Mouse (Mus musculus) splenic B cell, adult 2 months (primary cell): ENCODE measurements around the gene Fhl3.
"Not testable (repeated sequence)": the region's sequence is repeated elsewhere in the genome, so short reads cannot be mapped to it uniquely, and the experiment has no call there.

Source experiments
- DNase-seq: peaks from one replicate; pipeline ENCODE4 v3.0.0-alpha.2; 2011; ENCODE audit warnings: low read depth, low spot score
- H3K27me3 ChIP-seq: 2 replicates; pipeline ENCODE4 v1.6.1; 2012; ENCODE audit warnings: mild to moderate bottlenecking, low read length, moderate library complexity, mixed read lengths; ENCODE audit not compliant: control insufficient read depth, poor library complexity, insufficient read depth, severe bottlenecking
- H3K36me3 ChIP-seq: 2 replicates; pipeline ENCODE4 v1.6.1; 2012; ENCODE audit warnings: mild to moderate bottlenecking, low read length, moderate library complexity, mixed read lengths; ENCODE audit not compliant: control insufficient read depth, poor library complexity, insufficient read depth, severe bottlenecking

The Fhl3 gene

GRCm38 (mm10) chr4:124710776-124711291 lies 10.3 kb downstream of the Fhl3 start:
- Histone ChIP-seq H3K36me3 (no peaks in the 10 kb centered on the region), H3K27me3 (no peaks in the 10 kb centered on the region)
- DNase-seq, result peak; percentile 78

DNA sequence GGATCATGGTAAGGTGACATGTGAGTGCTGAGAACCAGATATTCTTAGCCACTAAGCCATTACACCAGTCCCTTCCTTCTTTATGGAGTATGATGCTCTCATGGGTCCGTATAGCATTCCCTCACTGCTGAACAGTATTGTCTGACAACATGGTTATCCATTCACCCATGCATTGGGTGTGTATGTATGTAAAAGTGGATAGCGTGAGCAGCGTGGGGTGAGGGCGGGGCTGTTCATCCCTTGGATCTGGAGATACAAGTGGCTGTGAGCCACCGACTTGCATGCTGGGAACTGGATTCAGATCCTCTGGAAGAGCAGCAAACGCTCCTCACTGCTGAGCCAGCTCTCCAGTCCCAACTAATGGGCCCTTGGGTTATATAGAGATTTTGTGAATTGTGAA lies 12.1 kb downstream of the Fhl3 start:
- H3K36me3 ChIP-seq, result no peaks in the 10 kb centered on the region; the same call in 1 of the 2 replicates
- no peaks in the 10 kb centered on the region for H3K27me3 ChIP-seq
- no peak for DNase-seq

GRCm38 (mm10) chr4:124713850-124714249 lies 13.3 kb downstream of the Fhl3 start:
- not testable (repeated sequence) for H3K27me3 ChIP-seq, H3K36me3 ChIP-seq, DNase-seq

GRCm38 (mm10) chr4:124714545-124715481 lies 14.3 kb downstream of the Fhl3 start, which contains the start of gene Sf3a3:
Sf3a3 (plus strand) TSS chr4:124714776.
- Histone ChIP-seq H3K27me3 (no peaks in the 10 kb centered on the region), H3K36me3 (peaks cover 4% of the 10 kb centered on the region)
- DNase-seq, result peak; percentile 98

DNA sequence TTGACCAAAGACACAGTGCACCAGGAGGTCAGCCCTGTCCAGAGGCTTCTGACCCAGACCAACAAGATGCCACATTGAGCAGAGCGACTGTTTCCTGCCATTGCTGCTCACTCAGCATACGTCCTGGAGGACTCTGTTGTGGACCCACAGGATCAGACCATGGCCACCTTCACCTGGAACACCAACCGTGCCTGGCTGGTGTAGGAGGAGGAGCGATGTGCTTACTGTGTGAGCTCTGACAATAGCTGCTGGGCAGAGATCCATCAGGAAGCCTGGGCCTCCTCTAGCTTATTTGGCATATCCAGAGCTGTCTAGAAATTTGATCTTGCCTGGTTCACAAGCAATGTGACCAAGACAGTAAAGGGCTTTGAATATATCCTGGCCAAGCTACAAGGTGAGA lies 18.6 kb downstream of the Fhl3 start:
- H3K27me3 ChIP-seq, result no peaks in the 10 kb centered on the region
- no peak for DNase-seq
- peaks cover 12% of the 10 kb centered on the region for H3K36me3 ChIP-seq

DNA sequence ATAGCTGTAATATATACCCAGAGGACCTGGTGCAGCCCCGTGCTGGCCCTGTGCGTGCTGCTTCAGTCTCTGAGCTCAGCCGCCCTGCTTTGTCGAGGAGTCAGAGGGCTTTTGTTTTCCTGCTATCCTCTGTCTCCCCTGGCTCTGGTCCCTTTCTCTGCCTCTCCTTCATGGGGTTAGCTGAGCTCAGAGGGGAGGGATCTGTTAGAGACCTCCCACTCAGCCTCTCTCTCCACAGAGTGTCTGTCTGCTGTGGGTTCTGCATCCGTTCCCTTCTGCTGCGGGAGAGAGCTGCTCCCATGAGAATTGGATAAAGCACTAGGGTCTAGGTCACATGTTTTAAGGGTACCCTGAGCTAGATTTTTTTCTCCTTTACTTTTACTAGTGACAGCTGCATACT lies 25.6 kb downstream of the Fhl3 start:
- H3K27me3 ChIP-seq, result no peaks in the 10 kb centered on the region
- no peak for DNase-seq
- H3K36me3 ChIP-seq, result peaks cover 32% of the 10 kb centered on the region

- DNase-seq, result no peak
- no peaks in the 10 kb centered on the region for H3K36me3 ChIP-seq
- H3K27me3 ChIP-seq, result no peaks in the 10 kb centered on the region
Measured at GRCm38 (mm10) chr4:124736952-124737351, 36.5 kb downstream of the Fhl3 start.

- Histone ChIP-seq H3K36me3 (no peaks in the 10 kb centered on the region), H3K27me3 (no peaks in the 10 kb centered on the region)
- DNase-seq, result no peak
Measured at GRCm38 (mm10) chr4:124737486-124737885, 37.0 kb downstream of the Fhl3 start.

GRCm38 (mm10) chr4:124738013-124738412 lies 37.5 kb downstream of the Fhl3 start:
- Histone ChIP-seq H3K27me3 (no peaks in the 10 kb centered on the region), H3K36me3 (no peaks in the 10 kb centered on the region)
- no peak for DNase-seq

DNA sequence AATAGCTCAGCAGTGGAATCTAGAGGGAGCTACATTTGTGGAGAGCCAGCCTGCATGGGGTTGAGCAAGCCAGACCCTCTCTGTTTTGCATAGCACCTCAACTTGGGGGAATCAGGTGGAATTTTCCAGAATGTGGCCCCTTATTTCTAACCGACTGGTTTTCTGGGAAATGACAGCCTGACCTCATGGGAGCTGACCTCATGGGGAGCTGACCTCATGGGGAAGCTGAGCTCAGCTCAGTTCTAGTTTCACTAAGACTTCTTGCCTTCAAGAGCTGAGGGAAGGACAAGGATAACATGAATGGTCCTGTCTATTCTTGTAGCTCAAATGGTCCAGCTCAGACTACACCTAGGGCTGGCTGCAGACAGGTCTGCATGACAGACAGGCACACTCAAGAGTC lies 38.3 kb downstream of the Fhl3 start:
- H3K27me3 ChIP-seq, result no peaks in the 10 kb centered on the region
- no peak for DNase-seq
- H3K36me3 ChIP-seq, result no peaks in the 10 kb centered on the region

DNA sequence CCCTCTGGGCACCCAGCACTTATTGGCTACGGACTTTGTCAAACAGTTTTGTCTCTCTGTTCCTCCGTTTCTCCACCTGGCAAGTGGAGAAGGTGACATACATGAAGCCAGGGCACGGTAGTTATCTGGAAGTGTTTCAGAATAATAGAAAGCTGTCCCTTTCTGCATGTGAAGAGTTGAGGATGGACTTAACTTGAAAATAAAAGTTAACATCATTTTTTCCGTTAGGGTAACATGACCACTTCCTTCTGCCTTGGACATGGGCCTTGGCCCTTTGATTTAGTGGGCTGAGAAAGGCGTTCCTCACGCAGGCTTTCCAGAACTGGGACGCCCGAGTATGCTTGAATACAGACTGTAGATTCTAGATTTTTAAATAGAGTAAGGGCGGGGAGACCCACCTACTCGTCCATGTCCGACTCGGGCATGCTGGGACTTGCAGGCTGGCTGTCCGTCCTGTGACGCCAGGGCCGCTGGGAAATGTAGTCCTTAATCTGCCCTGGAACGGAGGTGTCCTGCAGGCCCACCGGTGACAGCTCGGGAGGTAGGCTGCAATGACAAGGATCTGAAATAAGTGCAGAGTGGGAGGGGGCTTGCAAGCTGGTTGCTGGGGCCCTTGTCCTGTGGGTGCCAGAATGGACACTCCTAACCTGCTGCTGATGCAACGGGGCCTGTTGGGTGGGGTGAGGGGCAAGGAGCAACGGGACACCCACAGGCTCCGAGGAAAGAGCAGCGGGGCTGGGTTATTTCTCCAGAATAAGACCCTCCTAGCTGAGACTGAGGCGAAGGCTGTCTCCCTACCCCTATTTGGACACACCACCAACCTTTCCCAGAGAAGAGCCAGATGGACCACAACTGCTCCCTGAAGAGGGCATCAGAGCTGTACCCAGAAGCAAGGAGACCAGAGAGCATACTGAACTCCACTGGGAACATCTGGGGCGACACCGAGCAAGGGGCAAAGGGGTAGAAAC lies 41.2 kb downstream of the Fhl3 start, which contains the start of gene Inpp5b:
Inpp5b (plus strand) TSS at position 475 of the 968 bp plus-strand sequence.
- Histone ChIP-seq H3K36me3 (no peaks in the 10 kb centered on the region; the same call in 1 of the 2 replicates), H3K27me3 (no peaks in the 10 kb centered on the region)
- DNase-seq, result peak; percentile 80

- no peak for DNase-seq
- Histone ChIP-seq H3K27me3 (no peaks in the 10 kb centered on the region), H3K36me3 (no peaks in the 10 kb centered on the region; the same call in 1 of the 2 replicates)
Measured at GRCm38 (mm10) chr4:124742839-124743238, 42.3 kb downstream of the Fhl3 start.

DNA sequence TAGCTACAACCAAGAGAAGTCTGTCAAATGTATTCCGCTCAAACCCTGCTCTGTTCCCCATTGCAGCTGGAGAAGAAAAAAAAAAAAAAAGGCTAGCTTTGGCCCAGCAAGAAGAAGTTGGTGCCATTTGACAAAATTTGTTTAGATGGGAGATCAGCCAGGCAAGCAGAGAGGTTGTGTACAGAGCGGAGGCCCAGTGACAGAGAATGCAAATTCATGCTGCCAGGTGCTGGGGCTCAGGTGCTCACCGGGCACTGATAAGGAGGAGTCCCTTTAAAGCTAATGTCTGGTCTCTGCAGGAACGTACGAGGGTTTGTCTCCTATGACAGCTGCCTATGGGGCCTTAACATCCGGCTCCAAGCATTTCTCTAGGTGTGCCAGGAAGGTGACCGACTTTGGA lies 46.1 kb downstream of the Fhl3 start:
- no peak for DNase-seq
- no peaks in the 10 kb centered on the region; the same call in 1 of the 2 replicates for H3K36me3 ChIP-seq

DNA sequence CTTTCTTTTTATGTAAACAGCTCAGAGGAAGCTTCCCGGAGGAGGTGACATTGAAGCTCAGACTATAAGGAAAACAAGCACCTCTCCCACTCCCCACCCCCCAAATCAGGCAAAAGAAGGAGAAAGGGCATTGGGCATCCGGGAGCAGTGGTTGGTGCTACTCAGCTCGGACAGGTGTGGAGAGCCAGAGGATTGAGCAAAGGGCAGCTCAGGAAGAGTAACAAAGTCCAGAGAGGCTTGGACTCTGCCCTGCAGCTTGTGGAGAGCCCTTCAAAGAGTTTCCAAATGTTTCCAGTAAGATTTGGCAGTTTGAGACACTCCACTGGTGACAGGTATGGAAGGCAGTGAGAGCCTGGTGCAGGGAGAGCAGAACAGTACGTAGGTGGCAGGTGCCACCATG lies 47.4 kb downstream of the Fhl3 start:
- Histone ChIP-seq H3K36me3 (no peaks in the 10 kb centered on the region; the same call in 1 of the 2 replicates), H3K27me3 (no peaks in the 10 kb centered on the region)
- DNase-seq, result no peak

More for the DNA sequence above, 46.1 kb downstream of the Fhl3 start:
- no peaks in the 10 kb centered on the region for H3K27me3 ChIP-seq
